Mouse (Mus musculus) left cerebral cortex, postnatal 14 days (tissue): ENCODE measurements at regions not wholly inside any gene's neighbourhood (a gene's known extent, or its start where the extent isn't known, plus 50 kb on each side); places are given as distances from the start of the nearest gene placed in this dataset.

Source experiments
- DNase-seq, 2 experiments: peaks; one replicate each; pipeline ENCODE4 v3.0.0; 2021 to 2022; ENCODE audit warnings: low spot score in 2 of 2, mixed read lengths in 1 of 2
- intact Hi-C: fragments of 180-260 bp; cut with DNase I; formaldehyde crosslinking; loops from one replicate; pipeline ENCODE4 v1.15.1; 2025

DNA sequence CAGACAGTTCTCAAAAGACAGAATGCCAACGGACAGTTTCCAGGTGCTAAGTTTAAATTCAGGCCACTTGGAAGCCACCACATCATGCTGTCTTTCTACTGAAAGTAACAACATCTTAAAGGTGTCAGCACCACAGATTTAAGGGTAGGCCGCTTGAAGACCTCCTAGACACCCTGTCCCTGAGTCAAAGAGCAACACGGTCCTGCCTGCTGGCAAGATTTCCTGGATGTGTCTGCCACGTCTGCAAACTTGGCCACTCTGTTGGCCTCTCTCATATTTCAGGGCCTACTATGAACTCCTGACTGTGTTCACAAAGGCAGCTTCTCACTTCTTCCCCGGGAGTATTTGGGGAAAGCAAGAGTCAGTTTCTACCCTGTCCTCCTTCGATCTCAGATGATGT lies 194.7 kb upstream of the Esrrg start:
- intact Hi-C loops, result no loop called here

DNA sequence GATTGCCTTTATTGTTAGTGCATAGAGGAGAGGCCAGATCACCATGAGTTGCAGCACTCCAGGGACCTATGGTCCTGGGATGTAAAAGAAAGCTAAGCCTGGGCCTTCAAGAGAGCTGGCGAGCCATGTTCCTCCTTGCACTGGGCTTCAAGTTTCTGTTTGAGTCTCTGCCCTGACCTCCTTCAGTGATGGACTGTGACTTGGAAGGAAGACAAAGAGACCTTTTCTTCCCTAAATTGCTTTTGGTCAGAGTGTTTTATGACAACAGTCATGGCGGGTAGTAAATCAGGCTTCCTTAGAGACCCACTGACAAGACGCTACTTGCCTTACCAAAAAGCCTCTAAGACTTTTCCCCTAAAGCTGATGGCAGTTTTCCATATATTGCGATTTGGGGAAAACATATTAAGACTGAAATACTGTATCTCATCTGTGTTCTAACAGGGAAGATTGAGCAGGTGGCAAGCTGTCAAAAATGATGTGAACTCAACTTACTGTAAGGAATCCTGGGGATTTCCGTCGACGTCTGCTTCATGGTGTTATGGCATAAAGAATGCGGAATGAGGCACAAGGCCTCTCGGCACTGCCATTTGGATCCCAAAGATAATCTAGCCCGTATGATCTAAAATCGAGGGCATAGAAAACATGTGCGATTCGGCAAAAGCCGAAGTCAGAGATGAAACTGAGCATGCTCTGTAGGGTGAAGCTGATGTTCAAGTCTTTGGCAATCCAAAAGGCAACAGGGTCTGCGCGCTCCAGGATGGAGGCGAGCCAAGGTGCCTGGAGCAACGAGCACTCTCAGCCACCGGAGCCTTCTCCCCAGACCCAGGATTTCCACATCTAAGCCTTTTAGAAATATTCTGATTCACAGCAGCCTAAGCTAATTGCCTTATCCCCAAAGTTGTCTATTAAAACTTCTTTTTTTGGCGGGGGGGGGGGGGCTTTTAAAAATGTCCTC lies 190.1 kb upstream of the Esrrg start:
- intact Hi-C loops, result no loop called here
- no peak for DNase-seq

More for the DNA sequence above, 194.7 kb upstream of the Esrrg start:
- no peak for DNase-seq

DNA sequence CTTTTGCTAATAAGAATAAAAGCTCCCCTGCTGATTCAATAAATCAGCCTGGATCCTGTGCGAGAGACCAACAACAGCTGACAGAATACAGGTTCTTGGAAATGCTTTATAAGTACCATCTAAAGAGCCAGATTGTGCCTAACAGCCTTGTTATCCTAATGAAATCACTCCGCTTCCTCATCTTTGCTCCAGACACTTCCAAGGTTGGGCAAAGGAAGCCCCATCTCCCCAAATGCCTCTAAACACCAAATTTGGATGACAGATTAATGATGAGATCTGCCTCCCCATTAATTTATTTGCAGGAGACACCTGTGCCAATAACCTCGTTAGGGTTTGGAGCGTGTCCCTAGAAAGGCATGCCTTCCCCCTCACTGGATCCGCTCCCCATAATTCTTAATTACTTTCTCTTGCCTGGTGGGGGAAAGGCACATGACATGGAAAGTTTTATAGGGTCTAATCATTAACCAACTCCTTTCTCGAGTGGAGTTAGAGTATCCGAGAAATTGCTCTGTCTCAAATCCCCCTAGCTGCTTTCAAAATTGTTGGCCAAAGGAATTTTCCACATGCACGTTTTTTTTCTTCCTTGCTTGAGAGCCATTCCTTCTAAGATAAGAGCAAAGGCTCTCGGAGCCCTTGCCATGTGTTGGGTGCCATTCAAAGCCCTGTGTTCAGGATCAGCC lies 179.9 kb upstream of the Esrrg start:
- intact Hi-C loops, result no loop called here
- DNase-seq, result no peak

DNA sequence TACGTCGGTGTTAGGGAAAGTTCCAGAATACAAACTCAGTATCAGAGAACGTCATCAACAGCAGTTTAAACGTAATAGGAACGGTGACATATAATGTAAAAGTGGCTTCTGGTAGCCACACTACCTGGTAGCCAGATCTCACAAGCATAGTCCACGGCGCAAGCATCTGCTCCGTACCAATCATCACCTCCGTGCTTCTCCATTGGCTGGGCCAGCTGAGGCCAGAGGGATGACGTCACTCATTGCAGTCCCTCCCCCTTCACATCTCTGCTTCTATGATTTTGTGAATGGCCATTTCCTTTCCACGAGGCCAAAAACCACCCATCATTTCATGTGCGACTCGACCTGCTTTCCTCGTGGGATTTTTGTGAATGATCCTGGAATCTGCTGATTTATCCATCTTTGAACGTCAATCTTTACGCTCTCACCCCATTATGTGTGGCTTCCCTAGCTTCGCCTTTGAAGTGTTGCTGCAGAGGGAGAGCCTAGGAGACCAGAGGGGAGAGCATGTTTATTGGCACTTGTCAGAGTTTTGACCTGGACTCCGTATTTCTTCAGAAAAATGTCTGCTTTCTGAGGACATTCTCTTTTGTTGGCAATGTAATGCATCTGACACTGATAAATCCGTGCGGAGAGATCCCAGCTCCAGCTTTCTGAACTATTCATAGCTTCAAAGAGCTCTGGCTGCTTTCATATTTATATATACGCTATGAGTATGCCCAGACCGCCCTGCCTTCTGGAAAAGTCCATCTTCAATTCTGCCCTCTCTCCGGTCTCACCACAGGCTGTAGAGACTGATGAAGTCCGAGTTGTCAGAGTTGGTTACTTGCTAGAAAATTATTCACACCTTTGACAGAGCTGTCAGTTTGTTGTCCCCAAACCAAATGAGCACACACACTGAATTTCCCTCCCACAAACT lies 174.6 kb upstream of the Esrrg start:
- no peak for DNase-seq
- intact Hi-C loops, result no loop called here

DNA sequence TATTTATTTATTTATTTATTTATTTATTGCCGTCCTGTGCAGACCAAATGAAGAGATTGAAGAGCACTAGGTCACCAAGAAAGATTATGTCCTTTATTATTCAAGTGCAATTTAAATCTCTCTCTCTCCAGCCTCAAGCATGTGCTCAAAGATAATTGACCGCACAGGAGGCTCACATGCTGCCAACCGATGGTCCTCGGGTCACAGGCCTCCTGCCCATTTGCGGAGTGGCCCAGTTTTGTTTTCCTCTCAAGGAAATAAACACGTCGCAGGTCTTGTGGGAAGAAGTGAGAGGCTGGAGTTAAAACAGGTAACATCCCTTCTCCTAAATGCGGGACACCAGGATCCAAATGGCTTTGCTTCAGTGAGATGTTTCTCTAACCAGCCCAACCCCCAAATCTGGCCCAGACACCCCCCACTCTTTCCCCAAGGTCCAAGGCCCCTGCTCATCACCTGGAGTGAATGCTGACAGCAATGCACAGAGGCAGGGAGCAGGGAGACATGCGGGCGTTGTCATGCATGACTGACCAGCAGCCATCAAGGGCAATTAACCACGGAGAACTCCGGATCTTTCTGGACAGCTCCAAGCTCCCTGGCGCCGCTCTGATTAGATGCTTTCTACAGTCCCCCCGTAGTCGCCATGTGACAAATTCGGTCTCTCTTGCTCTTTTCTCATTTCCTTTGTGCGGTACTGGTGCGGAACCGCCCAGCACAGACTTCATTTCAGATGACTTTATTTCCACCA lies 169.2 kb upstream of the Esrrg start:
- DNase-seq, result no peak
- intact Hi-C loops, result no loop called here

DNA sequence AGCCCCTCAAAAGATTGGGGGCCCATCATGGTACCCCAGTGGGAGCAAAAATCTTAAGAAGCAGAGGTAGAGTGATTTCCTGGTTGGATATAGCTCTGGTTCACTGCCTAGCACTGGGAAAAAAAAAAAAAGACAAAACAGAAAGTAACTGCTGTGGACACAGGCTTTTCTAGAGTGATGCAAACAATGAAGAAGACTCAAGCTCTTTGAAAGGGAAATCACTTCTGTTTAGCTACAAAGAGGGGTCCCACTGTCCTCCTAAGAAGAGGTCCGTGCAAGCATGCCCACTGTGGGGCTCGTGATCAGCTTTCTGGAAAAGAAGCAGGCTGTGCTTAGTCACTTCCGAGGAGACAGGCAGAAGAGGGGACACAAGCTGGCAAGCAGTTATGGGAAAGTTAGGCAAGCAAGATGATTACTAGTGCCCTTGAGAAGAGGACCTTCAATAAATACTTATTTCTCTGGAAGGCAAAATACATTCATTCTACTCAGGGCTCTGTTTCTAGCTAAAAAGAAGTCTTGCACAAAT lies 166.9 kb upstream of the Esrrg start:
- intact Hi-C loops, result no loop called here

DNA sequence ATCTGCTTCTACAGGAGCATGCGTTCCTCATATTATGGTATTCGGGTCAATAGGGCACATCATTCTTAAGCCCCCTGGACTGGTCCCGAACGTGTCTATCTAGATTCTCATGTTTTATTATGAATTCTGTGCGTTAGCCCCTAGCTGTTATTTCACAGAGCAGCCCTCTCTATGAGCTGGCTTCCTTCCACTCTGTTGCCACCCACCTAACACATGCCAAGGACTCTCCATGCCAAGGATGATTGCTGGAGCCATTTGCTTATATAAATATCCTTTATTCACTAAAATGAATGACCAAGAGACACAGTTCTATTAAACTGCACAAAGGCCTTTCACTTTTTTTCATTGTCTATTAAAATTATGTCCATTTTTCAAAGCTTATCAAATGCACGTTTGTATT lies 162.1 kb upstream of the Esrrg start:
- DNase-seq, result peak; percentile 12 to 15
- intact Hi-C loops, result no loop called here

More for the DNA sequence above, 166.9 kb upstream of the Esrrg start:
- DNase-seq, result no peak

DNA sequence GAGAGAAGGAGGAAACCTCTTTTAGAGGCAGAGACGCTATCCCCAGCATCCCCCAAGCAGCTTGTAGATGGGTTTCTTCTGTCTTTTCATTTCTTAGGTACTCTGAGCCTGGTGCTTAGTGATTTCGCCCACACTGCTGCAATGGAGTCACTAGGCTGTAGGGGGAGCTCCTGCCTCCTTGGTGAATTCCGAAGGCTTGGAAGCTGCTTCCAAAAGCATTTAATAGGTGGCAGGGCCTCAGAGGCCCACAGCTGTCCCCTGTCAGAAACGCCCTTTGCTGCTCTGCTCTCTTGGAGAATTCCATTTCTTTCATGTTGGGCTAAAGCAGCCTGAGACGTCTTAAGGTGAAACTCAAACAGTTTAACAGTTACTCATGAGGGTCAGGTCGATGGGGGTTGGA lies 160.4 kb upstream of the Esrrg start:
- intact Hi-C loops, result loop anchor here (2.0 kb wide), 1 partner anchor 527 kb away; no protein-coding TSS in a partner anchor
- DNase-seq, result peak; percentile 80 to 82

DNA sequence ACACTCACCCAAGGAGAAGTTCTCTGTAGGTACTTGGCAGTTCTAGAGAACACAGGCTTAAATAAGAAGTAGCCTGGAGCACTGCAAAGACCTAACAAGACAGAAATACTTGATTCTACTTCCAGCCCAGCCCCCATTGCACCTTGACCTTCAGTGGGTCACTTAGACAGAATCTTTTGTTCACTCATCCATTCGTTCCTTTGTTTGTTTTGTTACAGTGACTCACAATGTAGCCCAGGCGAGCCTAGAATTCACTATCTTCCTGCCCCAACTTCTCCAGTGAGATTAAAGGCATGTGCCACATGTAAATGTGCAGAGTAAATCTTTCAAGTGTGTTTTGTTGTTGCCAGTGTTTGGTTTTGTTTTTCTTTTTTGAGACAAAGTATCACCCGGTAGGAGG lies 158.5 kb upstream of the Esrrg start:
- DNase-seq, result no peak
- intact Hi-C loops, result loop anchor here (5.0 kb wide), 1 partner anchor 322 kb away; no protein-coding TSS in a partner anchor

DNA sequence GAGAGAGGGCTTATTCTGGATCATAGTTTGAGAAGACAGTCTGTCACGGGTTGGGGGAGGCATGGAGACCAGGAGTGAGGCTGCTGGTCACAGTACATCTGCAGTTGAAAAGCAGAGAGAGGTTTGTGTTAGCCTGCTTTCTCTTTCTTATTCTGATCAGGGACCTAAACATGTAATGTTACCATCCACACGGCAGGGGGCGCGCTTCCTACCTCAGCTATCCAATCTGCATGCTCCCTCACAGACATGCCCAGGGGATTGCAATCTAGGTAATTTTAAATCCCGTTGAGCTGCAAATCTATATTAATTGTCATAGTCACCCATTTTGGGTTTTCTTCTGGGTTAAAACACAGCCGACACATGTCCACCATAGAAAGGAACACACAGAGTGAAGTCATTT lies 156.4 kb upstream of the Esrrg start:
- peak in 1 of 2 experiments; percentile 39 for DNase-seq
- intact Hi-C loops, result loop anchor here (5.0 kb wide), 1 partner anchor 320 kb away; no protein-coding TSS in a partner anchor

DNA sequence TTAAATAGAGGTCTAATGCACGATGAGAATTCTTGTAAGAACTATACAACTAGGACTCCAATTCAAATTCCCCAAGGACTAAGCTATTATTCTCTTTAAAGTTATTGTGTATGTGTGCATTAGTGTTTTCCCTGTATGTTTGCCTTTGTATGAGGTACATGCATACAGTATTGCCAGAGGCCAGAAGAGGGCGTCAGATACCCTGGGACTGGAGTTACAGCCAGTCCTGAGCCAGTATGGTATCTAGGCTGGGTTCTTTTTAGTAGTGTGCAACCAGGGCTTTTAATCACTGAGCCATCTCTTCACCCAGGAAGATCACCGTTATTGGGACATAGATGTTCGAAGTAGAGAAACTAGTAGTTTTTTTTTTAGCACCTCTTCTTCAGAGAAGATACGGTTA lies 154.2 kb upstream of the Esrrg start:
- intact Hi-C loops, result loop anchor here (5.0 kb wide), 1 partner anchor 318 kb away; no protein-coding TSS in a partner anchor
- peak in 1 of 2 experiments; percentile 17 for DNase-seq

DNA sequence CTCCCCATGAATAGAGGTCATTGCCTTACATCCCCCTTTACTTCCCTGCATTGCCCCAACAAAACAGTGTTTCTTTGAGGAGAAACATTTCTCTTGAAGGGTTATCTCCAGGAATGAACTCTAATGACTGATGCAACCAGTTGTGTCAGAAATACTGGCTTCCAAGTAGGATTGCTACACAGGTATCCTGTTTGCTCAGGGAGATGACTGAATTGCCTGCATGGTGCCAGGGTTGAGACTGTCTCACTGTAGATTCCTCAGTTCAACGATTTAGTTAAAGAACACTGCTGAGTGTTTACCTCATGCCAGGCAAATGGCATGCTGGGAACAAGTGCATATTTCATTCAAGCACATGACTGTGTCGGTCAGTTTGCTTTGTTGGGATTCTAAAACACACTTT lies 123.8 kb upstream of the Esrrg start:
- intact Hi-C loops, result no loop called here
- DNase-seq, result no peak

DNA sequence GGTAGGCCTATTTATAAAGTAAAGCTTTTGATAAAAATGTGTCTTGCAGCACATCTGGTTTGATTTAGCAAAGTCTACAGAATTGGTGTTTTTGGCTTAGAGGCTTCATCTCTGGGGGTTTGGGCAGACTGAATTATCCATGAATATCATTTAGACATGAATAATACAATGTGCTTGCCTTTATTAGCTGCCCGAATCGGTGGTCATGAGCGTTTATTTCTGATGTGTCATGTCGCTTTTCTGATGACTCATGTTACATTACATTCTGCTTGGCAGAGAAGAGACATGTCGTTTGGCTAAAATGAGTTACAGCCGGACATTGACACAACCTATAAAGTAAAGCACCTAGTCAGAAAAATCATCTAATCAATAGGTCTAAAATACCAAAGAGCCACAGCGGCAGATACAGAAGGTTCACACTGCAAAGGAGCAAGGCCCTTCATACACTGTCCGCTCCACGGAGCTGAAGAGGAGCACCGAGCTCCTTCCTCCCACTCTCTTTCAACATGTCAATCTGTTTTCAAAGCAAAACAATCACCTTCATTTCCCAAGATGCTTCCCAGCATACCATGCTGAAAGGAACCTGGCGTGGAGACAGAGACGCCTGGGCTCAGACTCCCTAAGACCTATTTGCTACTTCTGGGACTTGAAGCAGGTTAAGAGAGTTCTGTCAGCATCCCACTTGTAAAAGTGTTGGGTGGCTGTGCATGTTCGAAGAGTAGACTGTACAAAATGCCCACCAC lies 120.5 kb upstream of the Esrrg start:
- DNase-seq, result no peak
- intact Hi-C loops, result no loop called here

DNA sequence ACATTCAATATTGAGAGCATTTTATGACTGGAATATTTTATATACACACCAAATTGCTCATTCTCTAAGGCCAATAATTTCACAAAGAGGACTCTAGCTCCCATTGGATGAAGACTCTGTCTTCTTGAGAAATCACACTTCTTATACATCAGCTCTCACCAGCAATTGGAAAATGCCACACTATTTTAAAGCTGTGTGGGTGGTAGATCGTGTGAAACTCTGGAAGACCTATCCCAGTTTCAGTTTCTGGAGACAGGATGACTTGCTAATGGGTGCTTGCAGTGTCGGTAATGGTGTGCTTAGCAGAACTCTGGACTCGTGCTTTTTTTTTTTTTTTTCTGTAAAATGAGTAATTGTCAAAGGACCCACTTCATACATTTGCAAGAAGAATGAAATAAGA lies 119.1 kb upstream of the Esrrg start:
- DNase-seq, result peak in 1 of 2 experiments; percentile 51
- intact Hi-C loops, result no loop called here

DNA sequence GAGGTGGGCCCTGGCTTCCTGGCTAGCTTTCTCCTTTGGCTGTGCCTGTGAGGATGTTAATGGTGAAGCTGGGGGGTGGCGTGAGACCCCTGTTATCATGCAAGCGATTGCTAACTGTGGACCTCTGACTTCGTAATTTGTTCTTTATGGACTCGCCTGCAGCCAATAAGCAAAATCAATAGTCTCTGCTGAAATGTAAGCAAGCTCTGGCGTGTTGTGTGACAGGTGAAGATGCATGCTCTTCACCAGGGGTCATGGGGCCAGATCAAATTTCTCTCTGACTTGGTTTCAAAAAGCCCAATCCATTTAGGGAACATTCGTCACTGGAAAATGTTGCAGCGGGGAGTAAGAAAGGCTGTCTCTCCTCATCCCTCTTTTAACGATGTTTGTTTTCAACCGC lies 103.2 kb upstream of the Esrrg start:
- DNase-seq, result no peak
- intact Hi-C loops, result no loop called here

DNA sequence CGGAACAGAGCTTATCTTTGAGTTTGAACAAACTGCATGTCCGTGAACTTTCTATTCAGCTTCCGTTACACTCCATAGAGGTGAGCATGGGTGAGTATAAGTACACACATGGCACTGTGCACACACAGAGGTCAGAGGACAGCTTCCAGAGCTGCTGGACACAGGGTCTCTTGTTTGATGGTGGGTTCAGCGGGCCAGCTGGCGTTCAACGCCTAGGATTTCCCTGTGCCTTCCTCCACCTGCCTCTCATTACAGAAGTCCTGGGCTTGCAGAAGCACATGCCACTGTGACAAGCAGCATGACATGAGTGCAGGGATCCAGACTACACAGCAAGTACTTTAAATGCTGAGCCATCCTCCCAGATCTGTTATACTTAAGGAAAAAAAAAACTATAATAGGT lies 101.4 kb upstream of the Esrrg start:
- intact Hi-C loops, result no loop called here

DNA sequence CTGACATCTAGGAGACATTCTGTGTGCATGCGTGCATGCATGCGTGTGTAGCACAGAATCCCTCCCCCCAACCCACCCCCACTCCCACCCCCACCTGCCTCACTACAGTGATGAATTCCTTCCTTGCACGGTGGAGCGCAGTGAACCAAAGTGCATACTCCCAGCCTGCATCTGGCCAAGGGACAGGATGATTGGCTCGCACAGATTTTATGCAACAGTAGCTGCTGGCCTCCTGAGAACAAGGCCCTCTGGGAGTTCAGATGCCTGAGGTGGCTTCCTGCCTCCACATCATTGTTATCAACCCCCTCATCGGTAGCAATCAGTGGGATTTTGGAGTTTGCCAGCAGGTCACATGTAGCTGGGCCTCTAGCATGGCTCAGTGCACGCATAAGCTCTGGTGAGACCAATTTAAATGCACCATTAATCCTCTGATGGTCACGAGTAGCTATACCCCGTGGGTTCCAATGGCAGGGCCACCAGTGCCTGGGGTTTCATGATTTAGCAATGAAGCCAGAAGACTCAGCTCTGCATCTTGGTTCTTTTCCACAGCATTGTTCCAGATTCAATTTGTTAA lies 77.2 kb upstream of the Esrrg start:
- intact Hi-C loops, result no loop called here
- no peak for DNase-seq

More for the DNA sequence above, 101.4 kb upstream of the Esrrg start:
- DNase-seq, result no peak

DNA sequence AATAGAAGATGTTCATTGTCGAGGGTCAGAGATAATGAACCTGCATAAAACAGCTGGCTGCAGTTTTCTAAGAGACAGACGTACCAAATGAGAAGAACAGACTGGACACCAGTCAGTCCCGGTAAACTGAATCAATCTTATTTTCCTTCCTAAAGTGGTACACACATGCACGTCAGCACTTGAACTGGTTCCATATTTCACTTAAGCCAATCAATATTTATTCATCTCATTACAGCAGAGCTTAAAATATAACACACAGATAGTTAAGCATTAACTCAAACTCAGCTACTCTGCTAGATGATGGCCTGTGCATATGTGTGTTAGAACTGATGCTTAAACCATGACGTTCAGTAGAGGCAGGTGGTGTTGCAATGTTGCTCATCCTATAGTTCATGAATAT lies 72.3 kb upstream of the Esrrg start:
- no peak for DNase-seq
- intact Hi-C loops, result no loop called here
